Mouse (Mus musculus) brain, embryonic 14.5 days (tissue): ENCODE measurements at regions not wholly inside any gene's neighbourhood (a gene's known extent, or its start where the extent isn't known, plus 50 kb on each side); places are given as distances from the start of the nearest gene placed in this dataset.
"Not testable (repeated sequence)": the region's sequence is repeated elsewhere in the genome, so short reads cannot be mapped to it uniquely, and the experiment has no call there.

ENCODE experiments used
- DNase-seq: peaks from one replicate; pipeline ENCODE4 v3.0.0-alpha.2; 2011; ENCODE audit warnings: low read depth
- CTCF ChIP-seq: fragments of 200-500 bp; IDR thresholded peaks from 2 replicates; pipeline ENCODE4 v1.5.1; 2012; ENCODE audit warnings: inconsistent platforms, mild to moderate bottlenecking, moderate library complexity, borderline replicate concordance; ENCODE audit not compliant: insufficient read depth, insufficient read length; ENCODE audit errors: extremely low read depth
- POLR2A ChIP-seq: fragments of 200-500 bp; IDR thresholded peaks from 2 replicates; pipeline ENCODE4 v1.6.1; 2012; ENCODE audit warnings: mild to moderate bottlenecking, inconsistent platforms, borderline replicate concordance; ENCODE audit not compliant: poor library complexity, insufficient read depth, insufficient read length, severe bottlenecking; ENCODE audit errors: extremely low read depth

DNA sequence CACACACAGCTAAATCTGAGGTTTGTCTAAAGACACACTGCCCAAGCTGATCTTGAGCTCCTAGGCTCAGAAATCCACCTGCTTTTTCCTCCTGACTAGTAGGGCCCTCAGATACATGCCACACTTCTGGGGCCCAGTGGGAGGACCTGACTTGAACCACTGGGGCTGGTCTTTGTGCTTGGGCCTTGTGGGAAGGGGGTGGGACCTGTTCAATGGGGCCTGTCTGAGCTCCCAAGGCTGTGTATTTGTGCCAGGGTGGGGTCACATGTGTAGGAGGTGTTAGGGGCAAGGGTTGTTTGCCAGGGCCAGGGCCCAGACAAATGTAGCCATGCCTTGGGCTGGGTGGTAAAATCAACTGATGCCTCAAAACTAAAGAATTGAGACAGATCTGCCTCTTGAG lies 56.8 kb downstream of the Gm8765 start:
- not testable (repeated sequence) for DNase-seq

DNA sequence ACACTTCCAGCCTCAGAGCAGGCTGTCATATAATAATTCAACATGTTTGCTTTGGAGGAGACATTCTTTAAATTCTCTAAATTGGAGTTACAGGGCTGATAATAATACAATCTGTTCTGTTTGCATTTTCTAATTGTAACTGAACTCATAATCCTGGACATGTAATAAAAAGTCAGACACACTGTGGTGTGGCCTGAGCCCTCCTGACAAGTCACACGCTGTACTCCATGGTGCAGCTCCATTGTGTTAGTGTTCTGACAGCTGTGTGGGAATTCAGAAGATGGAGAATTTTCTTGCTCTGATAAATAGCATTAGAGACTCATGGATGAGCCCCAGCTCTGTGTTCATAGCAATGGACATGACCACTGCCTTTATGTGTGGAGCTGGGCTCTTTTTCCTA lies 58.2 kb downstream of the Gm8765 start:
- not testable (repeated sequence) for DNase-seq

DNA sequence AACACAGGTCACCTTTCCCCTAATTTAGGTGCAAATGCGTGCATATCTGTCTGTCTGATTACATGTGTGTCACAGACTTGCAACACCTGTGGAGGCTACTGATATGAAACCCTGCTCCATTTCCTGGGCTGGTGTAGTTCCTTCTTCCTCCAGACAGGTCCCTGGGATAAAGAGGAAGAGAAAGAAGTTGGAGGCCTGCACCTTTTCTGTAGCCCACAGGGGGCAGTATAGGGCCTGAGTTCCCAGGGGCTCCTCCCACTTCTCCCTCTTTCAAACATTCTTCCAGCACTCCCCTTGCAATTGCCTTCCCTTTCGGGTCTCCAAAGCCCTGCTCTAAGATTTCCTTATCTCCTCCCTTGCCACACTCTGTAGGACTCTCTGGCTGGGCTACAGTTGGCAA lies 66.5 kb downstream of the Gm8765 start:
- no peak for DNase-seq
- TF ChIP-seq CTCF (no peak), POLR2A (no peak)

DNA sequence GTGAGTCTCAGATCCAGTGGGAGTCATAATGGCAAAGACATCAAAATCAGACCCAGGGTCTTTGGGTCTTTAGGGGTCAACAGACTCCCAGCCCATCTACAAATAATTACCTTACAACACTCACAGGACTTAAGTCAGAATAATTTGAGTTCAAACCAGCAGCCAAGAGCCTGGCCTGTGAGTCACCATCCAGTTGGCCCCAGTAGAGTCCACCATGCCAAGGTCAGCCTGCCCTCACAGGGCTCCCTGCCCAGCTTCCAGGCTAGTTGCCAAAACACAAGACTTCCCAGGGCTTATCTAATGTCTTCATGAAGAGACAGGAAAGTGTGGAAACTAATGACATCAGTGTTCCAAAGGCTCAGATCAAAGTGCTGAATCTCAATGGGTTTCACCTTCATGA lies 81.9 kb downstream of the Gm8765 start:
- DNase-seq = not testable (repeated sequence)

DNA sequence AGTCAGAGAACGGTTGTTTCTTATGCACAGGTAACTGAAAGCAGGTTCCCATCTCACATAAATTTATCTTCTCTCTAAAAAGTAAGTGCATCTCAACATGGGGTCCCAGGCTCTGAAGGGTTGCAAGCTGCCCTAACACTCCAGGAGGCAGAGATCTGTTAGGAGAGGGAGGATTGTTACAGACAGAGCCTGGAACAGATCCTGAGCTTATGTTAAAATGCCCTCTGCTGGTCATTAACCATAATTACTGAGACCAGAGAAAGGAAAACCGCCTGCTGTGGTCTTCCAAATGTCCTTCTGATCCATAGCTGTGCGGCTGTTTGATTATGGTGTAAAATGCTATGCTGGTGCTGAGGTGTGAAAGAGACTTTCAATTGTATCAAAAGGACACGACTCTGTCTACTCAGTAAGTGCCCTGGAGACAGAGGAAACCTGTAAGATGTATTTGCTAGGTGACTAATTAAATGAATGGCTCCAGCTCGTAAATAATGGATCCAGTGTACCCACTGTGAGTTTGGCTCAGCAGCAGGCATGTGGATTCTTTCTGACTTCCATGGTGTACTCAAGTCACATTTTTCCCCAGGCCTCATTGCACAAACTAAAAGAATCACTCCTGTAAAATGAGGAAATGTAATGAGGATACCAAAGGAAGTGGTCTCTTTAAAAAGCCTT lies 131.9 kb downstream of the Gm8765 start:
- DNase-seq = peak; percentile 56
- TF ChIP-seq CTCF = peak; percentile 26; the same call in 1 of the 2 replicates
